Mouse (Mus musculus) layer of hippocampus, adult 2 months (tissue): ENCODE measurements around the gene Cltc. TPM values are rescaled to one million over a fixed set of nuclear protein-coding genes. Genes with fewer than 3 reads are reported as not detected.
"Not testable (repeated sequence)": the region's sequence is repeated elsewhere in the genome, so short reads cannot be mapped to it uniquely, and the experiment has no call there.

Experiments used
- DNase-seq, 2 experiments: peaks; one replicate each; pipeline ENCODE4 v3.0.0; 2022; ENCODE audit warnings: low spot score in 2 of 2
- H3K27ac ChIP-seq: fragments of 200-600 bp; 2 replicates; pipeline ENCODE4 v1.8.1; 2022
- H3K4me3 ChIP-seq: fragments of 200-600 bp; 2 replicates; pipeline ENCODE4 v1.8.1; 2022; ENCODE audit warnings: mild to moderate bottlenecking
- CTCF ChIP-seq: fragments of 200-600 bp; conservative IDR thresholded peaks from 2 replicates; pipeline ENCODE4 v1.8.1; 2022; ENCODE audit warnings: antibody characterized with exemption, mild to moderate bottlenecking, moderate library complexity
- total RNA-seq, 2 experiments: library from RNA; stranded (reverse); gene quantifications; 2 replicates each; pipeline ENCODE4 v1.2.3; 2021

The Cltc gene
- total RNA-seq, 2 experiments from 2014 or later, result 447 to 456 TPM

DNA sequence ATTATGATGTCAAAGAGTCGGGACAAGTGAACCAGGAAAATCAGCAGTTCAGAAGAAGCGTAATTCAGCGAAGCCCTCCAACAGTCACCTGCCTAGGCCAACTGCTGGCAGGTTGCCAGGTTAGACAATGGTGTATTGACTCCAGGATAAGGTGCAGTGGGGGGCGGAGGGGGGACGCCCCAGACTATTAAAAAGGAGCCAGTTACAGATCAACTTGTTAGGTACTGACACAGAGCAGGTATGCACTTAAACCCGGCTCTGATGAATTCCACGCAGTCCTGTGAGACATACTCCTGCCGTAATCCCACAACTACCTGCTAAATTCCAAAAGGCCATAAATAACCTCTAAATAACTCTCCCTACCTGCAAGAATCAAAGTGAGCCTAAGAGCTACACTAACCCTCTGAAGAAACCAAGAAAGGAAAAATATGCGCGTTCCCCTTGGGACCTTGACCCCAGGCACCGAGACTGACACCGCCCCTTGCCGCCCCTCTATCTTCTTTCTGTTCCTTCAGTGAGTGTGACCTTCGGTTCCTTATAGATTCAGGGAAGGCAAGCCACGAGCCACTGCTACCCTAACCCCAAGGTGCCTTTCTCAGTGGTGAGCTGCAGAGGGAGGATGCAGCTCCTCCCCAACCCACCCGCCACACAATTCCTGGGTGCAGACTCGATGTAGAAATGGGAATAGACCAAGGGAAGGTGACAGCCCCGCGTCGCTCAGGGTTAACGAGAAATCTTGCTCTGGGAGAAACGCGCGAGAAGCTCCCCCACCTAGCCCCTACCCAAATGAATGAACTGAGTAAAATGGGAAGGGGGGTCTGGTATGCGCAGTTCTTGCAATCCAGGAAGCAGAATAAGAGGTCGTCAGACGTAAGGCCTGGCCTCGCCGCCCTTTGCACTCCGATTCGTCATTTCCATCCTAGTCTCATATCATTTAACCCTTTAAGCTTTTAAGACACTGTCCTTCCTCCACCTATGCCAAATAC is 916 bp downstream of the Cltc start:
- peak; percentile 20 to 34 for DNase-seq
- TF ChIP-seq CTCF, result 0 out of 2 replicates have a peak, but pooled peaks have one; percentile 3
- Histone ChIP-seq H3K4me3 (peak overlapping the region; percentile 99), H3K27ac (peak overlapping the region; percentile 100)

DNA sequence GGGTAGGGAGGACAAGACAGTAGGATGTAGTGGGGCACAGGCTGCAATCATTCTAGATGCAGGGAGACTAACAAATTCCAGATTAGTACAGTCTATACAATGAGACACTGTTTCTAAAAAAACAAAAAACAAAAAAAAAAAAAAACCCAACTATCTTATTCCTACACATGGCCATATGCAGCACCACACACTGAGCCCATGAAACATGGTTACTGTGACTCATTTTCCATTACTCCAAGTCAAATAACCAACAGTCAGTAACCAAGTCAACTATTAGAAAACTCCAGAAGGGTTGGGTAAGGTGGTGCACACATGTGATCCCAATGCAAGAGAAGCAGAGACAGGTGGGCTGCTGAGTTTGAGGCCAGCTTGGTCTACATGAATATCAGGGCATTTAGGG is 5.0 kb downstream of the Cltc start:
- TF ChIP-seq CTCF, result no peak
- H3K4me3 ChIP-seq, result no peak overlapping the region
- DNase-seq, result no peak
- H3K27ac ChIP-seq, result no peak overlapping the region

DNA sequence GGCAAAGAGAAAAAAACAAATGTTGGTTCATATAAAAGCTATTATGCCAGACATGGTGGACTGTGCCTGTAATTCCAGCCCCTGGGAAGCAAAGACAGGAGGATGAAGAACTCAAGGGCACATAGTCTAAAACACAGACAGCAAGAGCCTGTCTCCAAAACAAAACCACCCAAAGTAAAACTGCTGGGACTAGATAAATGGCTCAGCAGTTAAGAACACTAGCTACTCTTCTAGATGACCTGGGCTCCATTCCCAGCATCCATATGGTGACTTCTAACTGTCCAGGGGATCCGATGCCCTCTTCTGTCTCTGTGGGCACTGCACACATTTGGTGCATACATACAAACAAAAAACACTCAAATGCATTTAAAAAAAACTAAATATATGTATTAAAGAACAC is 6.4 kb downstream of the Cltc start:
- no peak overlapping the region for H3K4me3 ChIP-seq
- H3K27ac ChIP-seq, result no peak overlapping the region
- no peak for DNase-seq
- TF ChIP-seq CTCF, result no peak

DNA sequence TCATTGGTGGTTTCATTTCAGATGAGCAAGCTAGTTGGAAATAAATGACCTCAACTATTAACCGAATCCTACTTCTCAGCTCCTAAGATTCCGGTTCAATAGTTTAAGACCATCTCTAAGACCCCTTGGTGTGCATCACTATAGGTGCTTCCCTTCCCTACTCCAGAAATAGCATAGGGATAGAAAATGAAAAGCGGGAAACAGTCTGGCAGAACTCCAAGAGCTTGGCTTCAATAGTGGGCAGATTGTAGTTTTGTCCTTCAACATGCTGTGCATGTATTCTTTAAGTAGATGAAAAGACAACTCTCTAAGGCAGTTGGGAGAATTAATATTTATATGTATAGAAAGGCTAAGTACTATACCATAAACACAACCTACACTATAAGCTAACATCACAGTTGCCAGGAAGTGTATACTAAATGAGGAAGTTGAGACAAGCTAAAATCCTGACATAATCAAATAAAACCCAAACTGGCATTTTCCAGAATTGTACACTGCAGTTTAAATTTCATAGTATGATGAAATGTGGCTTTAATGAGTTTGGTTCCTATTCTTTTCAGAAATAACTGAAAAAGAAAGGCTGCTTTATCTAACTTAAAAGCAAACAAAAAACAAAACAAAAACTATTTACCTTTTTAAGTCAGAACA is 7.5 kb downstream of the Cltc start:
- no peak for TF ChIP-seq CTCF
- H3K4me3 ChIP-seq, result no peak overlapping the region
- DNase-seq, result no peak
- peak overlapping the region; percentile 43 for H3K27ac ChIP-seq

DNA sequence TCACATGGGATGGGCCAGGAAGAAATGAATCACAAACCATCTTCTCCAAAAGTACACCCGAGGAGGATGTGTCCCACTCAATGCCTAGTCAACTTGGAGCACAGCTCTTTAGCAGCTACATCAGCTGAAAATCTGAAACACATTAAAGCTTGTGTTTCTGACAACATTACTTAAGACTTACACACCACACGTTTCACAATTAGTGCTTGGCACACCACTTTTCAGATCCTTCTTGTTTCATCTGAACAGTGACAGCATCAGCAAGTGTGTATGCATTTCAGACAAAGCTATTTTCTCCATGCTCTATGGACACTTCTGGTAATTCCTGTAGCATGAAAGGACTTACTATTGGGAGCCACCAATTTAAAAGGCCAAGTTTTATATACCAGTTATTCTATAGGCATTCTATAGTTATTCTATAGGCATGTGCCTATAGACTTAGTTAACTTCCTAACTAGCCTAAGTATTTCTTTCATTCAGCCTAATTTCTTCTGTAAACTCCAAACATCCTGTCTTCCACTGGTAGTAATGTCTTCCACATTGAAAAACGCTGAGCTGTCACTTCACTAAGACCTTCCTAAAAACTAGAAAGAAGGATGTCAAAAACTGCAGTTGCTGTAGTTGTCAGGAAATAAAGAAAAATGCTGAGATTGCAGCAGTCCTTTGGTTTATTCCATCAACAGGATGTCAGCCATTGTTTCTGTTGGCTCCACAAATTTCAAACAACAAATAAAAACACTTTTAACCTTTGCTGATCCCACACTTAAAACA is 11.5 kb downstream of the Cltc start:
- TF ChIP-seq CTCF, result no peak
- DNase-seq, result no peak
- no peak overlapping the region for H3K4me3 ChIP-seq
- H3K27ac ChIP-seq, result 0 out of 2 replicates have a peak overlapping the region, but pooled peaks have one; percentile 8

DNA sequence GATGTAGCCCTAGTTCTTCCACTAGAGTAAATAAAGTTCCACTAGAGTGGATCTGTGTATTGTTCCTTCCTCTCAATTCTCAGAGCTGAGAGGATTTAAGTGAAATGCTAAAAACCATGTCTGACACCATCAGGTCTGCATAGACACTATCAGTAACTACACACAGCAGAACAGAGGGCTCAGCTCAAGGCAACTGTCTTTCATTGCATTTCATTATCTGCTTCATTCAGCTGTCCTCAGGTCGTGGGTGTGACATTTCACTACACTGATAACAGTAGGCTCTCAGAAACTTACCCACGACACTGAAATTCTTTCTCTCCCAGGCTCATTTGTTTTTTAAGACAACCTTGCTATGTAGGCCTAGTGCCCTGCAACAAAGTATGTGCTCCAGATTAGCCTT is 14.8 kb downstream of the Cltc start:
- H3K4me3 ChIP-seq, result no peak overlapping the region
- no peak for DNase-seq
- no peak for TF ChIP-seq CTCF
- 0 out of 2 replicates have a peak overlapping the region, but pooled peaks have one; percentile 28 for H3K27ac ChIP-seq

DNA sequence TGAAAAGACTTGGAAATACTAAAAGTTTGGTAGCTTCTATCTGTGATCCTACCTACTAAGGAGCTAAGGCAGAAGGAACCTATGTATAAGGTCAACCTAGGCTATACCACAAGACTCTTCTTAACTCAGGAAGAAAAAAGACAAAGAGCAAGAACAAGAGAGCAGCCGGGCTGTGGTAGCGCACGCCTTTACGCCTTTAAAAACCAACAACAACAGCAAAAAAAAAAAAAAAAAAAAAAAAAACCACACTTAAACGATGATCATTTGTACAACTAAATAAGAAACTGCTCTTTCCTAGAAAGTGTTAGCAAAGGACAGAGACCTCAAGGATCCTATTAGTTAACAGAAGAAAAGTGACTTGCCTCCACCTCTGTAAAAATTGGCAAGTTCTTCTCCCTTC is 15.9 kb downstream of the Cltc start:
- no peak for TF ChIP-seq CTCF
- no peak overlapping the region for H3K4me3 ChIP-seq
- H3K27ac ChIP-seq, result no peak overlapping the region
- DNase-seq, result no peak

DNA sequence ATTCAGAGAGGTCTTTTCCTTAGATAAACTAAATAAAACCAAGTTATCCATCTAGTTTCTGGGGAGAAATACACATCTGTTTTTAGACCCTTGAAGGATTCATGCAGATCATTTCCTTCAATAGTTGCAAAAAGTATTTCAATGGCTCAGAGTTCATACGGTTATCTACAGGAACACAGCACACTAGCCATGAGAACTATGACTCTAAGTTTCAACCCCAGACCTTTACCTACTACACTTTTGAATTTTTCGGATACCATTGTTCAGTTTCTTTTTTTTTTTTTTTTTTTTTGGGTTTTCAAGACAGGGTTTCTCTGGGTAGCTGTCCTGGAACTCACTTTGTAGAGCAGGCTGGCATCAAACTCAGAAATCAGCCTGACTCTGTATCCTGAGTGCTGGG is 17.9 kb downstream of the Cltc start:
- Histone ChIP-seq H3K27ac (no peak overlapping the region), H3K4me3 (no peak overlapping the region)
- DNase-seq, result no peak
- no peak for TF ChIP-seq CTCF

DNA sequence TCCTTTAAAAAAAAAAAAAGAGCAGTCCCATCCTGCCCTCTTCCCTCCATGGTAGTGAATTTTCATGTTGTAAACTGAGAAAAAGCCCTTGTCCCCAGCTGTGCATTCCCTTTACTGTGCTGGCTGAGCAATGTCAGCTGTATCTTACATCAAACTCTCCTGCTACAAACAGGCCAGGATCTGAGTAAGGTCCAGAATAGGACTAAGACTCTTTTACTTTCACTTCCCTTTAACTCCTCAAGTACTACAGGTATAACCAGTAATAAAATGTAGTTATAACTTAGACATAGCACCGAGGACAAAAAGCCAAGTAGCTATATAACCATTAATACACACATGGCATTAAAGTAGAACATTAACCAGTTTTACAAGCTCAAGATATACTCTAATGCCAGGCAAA is 18.4 kb downstream of the Cltc start:
- TF ChIP-seq CTCF, result no peak
- H3K4me3 ChIP-seq, result no peak overlapping the region
- no peak overlapping the region; the same call in 1 of the 2 replicates for H3K27ac ChIP-seq
- no peak for DNase-seq

DNA sequence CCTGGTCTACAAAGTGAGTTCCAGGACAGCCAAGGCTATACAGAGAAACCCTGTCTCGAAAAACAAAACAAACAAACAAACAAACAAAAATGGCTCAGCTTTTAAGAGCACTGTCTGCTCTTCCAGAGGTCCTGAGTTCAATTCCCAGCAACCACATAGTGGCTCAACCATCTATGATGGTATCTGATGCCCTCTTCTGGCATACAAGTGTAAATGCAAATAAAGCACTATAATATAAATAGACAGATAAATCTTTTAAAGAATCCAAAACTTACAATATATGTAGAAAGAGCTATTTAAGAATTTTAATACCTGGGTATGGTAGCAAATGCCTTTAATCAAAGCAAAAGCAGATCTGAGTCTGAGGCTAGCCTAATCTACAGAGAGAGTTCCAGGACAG is 19.1 kb downstream of the Cltc start:
- not testable (repeated sequence) for DNase-seq, H3K27ac ChIP-seq, H3K4me3 ChIP-seq
- peak; percentile 58 for TF ChIP-seq CTCF

DNA sequence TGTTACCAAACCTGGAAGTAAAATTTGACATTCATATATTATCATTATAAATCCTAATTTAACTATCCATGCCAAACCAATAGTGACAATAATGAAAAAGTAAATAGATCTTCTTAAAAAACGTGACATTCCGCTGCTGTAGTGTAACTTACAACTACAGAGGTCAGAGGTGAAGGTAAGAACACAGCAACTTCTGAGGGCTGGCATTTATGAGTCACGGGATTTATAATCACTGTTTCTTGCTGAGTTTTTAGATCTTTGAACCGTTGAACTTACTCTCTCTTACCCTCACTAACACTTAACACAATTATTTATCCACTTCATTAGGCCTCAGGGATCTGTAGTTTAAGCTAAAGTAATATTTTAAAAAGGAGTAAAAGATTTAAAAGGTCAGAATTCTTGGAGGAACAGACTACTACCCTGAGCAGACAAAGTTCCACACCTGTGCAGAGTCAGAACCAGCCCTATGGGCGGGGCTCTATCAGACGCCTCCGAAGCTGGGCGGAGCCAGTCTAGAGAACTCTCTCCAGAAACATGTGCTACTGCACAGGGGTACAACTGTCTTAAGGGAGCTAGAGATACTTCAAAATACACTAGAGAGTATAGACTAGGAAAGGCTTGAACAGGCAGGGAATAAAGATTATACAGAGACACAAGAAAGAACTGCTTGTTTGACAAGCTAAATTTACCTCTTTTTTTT is 19.9 kb downstream of the Cltc start:
- TF ChIP-seq CTCF, result no peak
- Histone ChIP-seq H3K27ac (no peak overlapping the region), H3K4me3 (no peak overlapping the region)
- no peak for DNase-seq

DNA sequence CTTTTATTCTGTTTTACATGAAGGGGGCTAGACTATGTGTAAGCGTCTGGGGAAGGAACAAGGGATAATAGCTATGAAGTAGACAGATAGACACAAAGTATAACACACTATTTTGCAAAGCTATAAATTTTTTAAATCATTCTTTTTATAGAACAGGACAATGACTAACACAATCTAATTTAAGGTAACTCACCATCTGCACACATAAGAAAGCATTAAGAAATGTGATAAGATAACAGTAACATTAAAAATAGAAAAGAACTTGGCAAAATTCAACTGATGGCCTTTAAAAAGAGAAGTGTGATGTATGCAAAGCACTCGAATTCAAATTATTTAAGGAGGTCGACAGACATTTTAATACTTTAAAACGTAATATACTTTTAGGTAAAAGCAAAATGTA is 22.4 kb downstream of the Cltc start:
- DNase-seq, result no peak
- TF ChIP-seq CTCF, result no peak
- no peak overlapping the region for H3K4me3 ChIP-seq
- H3K27ac ChIP-seq, result peak overlapping the region; percentile 71
